Mouse (Mus musculus): ENCODE measurements around the gene Gm28374. TPM values are rescaled to one million over a fixed set of nuclear protein-coding genes. Genes with fewer than 3 reads are reported as not detected.

The Gm28374 gene
- total and polyA plus RNA-seq, 3 experiments = 0.40 TPM; not detected in 2

DNA sequence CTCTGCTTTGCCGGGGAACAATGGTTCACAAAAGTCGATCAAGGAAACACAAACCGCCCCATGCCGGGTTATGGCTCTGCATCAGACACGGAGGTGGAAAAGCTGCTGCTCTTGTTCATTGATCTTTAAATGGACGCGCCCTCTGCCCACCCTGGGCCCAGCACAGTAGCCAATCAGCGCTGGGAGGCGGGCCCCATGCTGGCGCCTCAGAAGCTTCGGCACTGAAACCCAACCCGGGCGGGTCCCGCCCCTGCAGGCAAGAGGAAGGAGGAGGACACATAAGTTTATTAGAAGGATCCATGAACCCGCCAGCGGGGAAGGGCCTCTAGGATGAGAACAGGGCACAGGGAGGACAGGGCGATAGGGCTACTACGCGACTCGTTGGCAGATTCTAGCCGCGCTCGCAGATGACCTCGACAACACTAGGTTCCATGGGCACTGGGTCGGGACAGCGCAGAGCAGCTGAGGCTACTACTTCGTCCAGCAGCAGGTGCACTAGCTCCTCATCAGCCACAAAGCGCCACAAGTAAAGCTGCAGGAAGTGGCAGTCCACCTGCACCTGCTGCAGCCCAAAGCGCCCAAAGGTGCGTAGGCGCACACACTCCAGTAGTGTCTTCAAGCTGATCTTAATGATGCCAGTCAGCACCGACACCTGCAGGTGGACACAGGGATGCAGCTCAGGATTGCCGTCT is 14.2 kb downstream of the Gm28374 start, which contains the start of gene Tm7sf2:
Gene Tm7sf2 (minus strand): TSS at position 650 of the 692 bp plus-strand sequence.
- peak; percentile 86 for DNase-seq (ENCODE audit: extremely low read depth)
- Histone ChIP-seq H3K27ac (ENCODE audit: insufficient read depth, low read depth) (0 out of 2 replicates have a peak within 1 kb of the TSS, but pooled peaks have one; percentile 0), H3K36me3 (replicated peaks in 1 of 2; ENCODE audit: control insufficient read depth in 1 of 2, insufficient read depth in 1 of 2, low read length in 1 of 2) (peaks cover 38 to 59% of the 10 kb centered on the region in 2 experiments), H3K9me3 (replicated peaks; ENCODE audit: low read length) (no peaks in the 10 kb centered on the region), H3K4me1 (ENCODE audit: control insufficient read depth in 1 of 2, insufficient read depth in 2 of 2) (peaks cover 12 to 36% of the 10 kb centered on the region in 2 experiments), H3K4me3 (replicated peaks in 1 of 3; ENCODE audit: low read depth in 2 of 3, low read length in 2 of 3, poor library complexity in 1 of 3) (peak within 1 kb of the TSS; percentile 42 to 53 (median 47)), H3K4me2 (ENCODE audit: insufficient read depth, low read depth, poor library complexity, severe bottlenecking) (peak within 1 kb of the TSS; percentile 88), H3K27me3 (replicated peaks) (no peaks in the 10 kb centered on the region), H3K79me2 (replicated peaks; ENCODE audit: control insufficient read depth, extremely low read depth, insufficient read depth, poor library complexity, severe bottlenecking) (peaks cover under 1% of the 10 kb centered on the region; the same call in 1 of the 2 replicates), H3K9ac (ENCODE audit: insufficient read depth, low read depth) (peak within 1 kb of the TSS; percentile 30)
- dilution Hi-C loops (cut with MboI; ENCODE audit: extremely low pct_ligation_motif_present, extremely low pct_unique_long_range_greater_than_20kb, low sequenced_read_pairs) (no loop called here), in situ Hi-C loops (cut with MboI; ENCODE audit: low pct_ligation_motif_present, low pct_unique_long_range_greater_than_20kb, low sequenced_read_pairs) (loop anchor here (10.0 kb wide), 1 partner anchor 103 kb away; the partner anchor contains the start of gene Pola2)
- TF ChIP-seq IRF4 (IDR thresholded peaks at IDR 0.05; ENCODE audit: low read depth, low read length) (peak; percentile 19; the same call in 1 of the 2 replicates), MEF2A (IDR thresholded peaks at IDR 0.05; ENCODE audit: borderline replicate concordance, low read depth, low read length) (0 out of 2 replicates have a peak, but pooled peaks have one; percentile 13), CTCF (conservative IDR thresholded peaks at IDR 0.05 in 1 of 2, IDR thresholded peaks at IDR 0.05 in 1 of 2; ENCODE audit: low read depth in 2 of 2, low read length in 2 of 2) (0 out of 4 replicates have a peak, but pooled peaks of 1 of the 2 experiments have one; percentile 7), MAX (IDR thresholded peaks at IDR 0.05; ENCODE audit: low read length) (0 out of 2 replicates have a peak, but pooled peaks have one; percentile 31), EP300 (IDR thresholded peaks at IDR 0.05; ENCODE audit: low read length) (no peak), MXI1 (IDR thresholded peaks at IDR 0.05; ENCODE audit: low read depth, low read length) (peak; percentile 64), MAFK (IDR thresholded peaks at IDR 0.05; ENCODE audit: insufficient replicate concordance, low read length) (no peak), BHLHE40 (IDR thresholded peaks at IDR 0.05; ENCODE audit: low read depth, low read length) (no peak), ZMIZ1 (IDR thresholded peaks at IDR 0.05; ENCODE audit: low read depth, low read length) (peak; percentile 29; the same call in 1 of the 2 replicates), PAX5 (IDR thresholded peaks at IDR 0.05; ENCODE audit: low read length) (no peak), TBP (conservative IDR thresholded peaks at IDR 0.05; ENCODE audit: low read depth, low read length) (0 out of 2 replicates have a peak, but pooled peaks have one; percentile 48), SMC3 (IDR thresholded peaks at IDR 0.05; ENCODE audit: low read depth, low read length) (no peak), TCF12 (IDR thresholded peaks at IDR 0.05; ENCODE audit: low read depth, low read length) (no peak), CHD2 (IDR thresholded peaks at IDR 0.05; ENCODE audit: low read length) (peak; percentile 68), ETS1 (conservative IDR thresholded peaks at IDR 0.05; ENCODE audit: low read depth, low read length) (no peak), HCFC1 (IDR thresholded peaks at IDR 0.05; ENCODE audit: low read depth, low read length) (peak; percentile 40), JUND (conservative IDR thresholded peaks at IDR 0.05; ENCODE audit: low read depth, low read length) (no peak), CHD1 (IDR thresholded peaks at IDR 0.05; ENCODE audit: low read depth, low read length) (no peak), MAZ (IDR thresholded peaks at IDR 0.05; ENCODE audit: low read depth, low read length) (0 out of 2 replicates have a peak, but pooled peaks have one; percentile 32), NELFE (IDR thresholded peaks at IDR 0.05; ENCODE audit: low read depth, low read length) (peak; percentile 67), RAD21 (IDR thresholded peaks at IDR 0.05; ENCODE audit: low read depth, low read length) (no peak), ELF1 (IDR thresholded peaks at IDR 0.05; ENCODE audit: low read depth, low read length) (no peak), RCOR1 (conservative IDR thresholded peaks at IDR 0.05; ENCODE audit: low read depth, low read length) (0 out of 2 replicates have a peak, but pooled peaks have one; percentile 20), NRF1 (IDR thresholded peaks at IDR 0.05; ENCODE audit: low read depth, low read length) (no peak), ZKSCAN1 (IDR thresholded peaks at IDR 0.05; ENCODE audit: borderline replicate concordance, low read depth, low read length) (no peak), ZC3H11A (IDR thresholded peaks at IDR 0.05; ENCODE audit: low read depth, low read length) (no peak), POLR2A (IDR thresholded peaks at IDR 0.05; ENCODE audit: low read depth, low read length) (peak; percentile 67), USF2 (conservative IDR thresholded peaks at IDR 0.05; ENCODE audit: low read depth, low read length) (no peak), SIN3A (IDR thresholded peaks at IDR 0.05; ENCODE audit: low read length) (peak; percentile 55; the same call in 1 of the 2 replicates), UBTF (IDR thresholded peaks at IDR 0.05; ENCODE audit: low read depth, low read length) (no peak), E2F4 (IDR thresholded peaks at IDR 0.05; ENCODE audit: insufficient replicate concordance, low read depth, low read length) (no peak), POLR2AphosphoS2 (IDR thresholded peaks at IDR 0.05; ENCODE audit: low read depth, low read length) (peak; percentile 77; the same call in 1 of the 2 replicates), GABPA (IDR thresholded peaks at IDR 0.05; ENCODE audit: insufficient replicate concordance, low read depth, low read length) (no peak), USF1 (IDR thresholded peaks at IDR 0.05; ENCODE audit: low read depth, low read length) (no peak), MYC (IDR thresholded peaks at IDR 0.05; ENCODE audit: low read depth, low read length) (no peak), JUN (IDR thresholded peaks at IDR 0.05; ENCODE audit: insufficient read depth, low read depth, low read length) (no peak)

Measured in CH12.LX (cell line).